Mouse (Mus musculus) CD4-positive, CD25-positive, alpha-beta regulatory T cell, adult 2 months (primary cell): ENCODE data around the gene Trip12.
A peak's percentile ranks its signal among the peaks of the same experiment; 100 is the strongest.

ENCODE experiments used
- DNase-seq: peaks from one replicate; pipeline ENCODE4 v3.0.0-alpha.2; 2012; ENCODE audit warnings: low read depth, low spot score

The Trip12 gene

DNA sequence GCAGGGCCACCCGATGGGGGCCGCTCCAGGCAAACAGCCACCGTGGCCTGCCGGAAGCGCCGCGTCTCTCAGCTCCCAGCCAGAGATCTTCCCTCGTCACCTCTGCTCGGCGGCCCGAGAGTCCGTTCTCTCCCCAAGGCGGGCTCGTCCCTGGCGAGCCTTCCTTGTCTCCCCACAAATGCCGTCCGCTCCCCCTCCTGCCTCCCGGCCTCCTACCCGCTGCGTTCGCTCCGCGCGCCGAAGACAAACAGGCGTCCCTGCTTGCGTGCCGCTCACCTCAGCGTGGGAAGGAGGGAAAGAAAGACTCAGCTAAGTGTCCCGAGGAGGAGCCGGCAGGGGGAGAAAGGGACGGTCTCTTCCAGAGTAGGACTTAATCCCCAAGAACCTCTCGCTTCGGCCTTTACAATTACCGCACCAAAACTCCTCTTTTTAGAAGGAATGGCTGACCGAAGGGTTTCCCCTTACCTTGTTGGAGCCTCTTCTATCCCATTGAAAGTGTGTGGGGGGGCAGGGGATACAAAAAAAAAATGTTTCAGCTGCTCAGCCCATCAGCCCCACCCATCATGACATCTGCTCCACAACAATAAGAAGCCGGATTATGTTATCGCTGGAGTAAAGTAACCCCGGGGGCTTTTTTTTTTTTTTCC, at the start of gene Trip12:
Gene Trip12 (minus strand): TSS at position 499 of the 647 bp plus-strand sequence.
- DNase-seq, result no peak

DNA sequence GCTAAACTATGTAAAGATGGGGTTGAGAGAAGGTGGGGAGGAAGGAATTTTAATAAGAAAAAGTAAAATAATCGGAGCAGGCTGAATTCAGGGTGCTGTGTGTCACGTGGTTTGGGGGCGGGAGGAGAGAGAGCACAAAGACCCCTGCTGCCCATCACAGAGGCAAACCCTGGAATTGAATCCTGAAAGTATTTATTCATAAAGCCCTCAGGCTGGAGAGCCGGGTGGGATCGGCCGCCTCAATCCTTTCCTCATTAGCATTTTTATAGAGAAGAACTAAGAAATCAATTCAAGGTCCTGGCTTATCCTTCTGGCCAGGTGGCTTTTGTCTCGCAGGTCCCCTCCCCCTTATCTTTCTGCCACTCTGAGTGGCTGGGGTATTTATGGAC, 49.7 kb upstream of the Trip12 start:
- no peak for DNase-seq

DNA sequence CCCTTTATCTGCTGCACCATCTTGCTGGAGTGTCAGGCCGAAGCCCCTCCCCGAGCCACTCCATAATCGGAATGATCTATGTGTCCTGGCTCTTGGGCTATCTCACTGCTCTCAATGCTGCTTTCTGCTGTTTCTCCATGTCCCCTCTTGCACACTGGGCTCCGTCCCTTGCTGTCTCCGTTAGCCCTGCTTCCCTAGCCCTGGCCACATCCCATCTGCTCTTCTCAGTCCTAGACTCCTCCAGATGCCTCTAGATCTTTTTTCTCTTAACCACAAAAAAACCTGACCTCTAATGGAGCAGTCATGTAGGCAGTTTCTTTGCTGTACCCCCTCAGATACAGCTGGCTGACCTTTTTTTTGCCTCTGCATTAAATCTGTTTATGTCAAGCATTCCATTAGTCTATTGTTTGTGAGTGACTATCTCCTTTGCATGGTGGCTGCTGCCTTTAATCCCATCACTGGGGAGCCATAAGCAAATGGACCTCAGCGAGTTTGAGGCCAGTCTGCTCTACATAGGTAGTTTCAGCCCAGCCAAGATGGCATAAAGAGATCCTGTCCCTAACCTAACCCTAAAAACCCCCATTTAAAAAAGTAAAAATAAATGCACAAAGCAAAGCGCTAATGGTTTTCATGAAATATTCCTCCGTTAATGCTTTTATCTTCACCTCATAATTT, 49.2 kb upstream of the Trip12 start:
- DNase-seq, result no peak

DNA sequence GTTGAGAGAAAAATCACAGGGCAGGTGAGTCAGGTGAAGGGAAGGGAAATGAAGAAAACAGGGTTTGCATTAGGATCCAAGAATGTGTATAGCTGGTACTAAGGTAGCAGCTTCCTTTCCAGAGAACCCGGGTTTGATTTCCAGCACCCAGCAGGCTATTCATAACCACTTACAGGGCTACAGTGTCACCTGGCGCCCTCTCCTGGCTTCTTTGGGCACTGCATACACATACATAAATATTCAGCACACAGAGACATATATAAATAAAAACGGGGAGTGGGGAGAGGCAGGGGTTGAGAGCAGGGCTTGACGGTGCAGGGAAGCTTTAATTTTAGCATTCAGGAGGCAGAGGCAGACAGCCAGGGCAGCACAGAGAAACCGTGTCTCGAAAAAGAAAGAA, 45.6 kb upstream of the Trip12 start:
- DNase-seq, result peak; percentile 52

DNA sequence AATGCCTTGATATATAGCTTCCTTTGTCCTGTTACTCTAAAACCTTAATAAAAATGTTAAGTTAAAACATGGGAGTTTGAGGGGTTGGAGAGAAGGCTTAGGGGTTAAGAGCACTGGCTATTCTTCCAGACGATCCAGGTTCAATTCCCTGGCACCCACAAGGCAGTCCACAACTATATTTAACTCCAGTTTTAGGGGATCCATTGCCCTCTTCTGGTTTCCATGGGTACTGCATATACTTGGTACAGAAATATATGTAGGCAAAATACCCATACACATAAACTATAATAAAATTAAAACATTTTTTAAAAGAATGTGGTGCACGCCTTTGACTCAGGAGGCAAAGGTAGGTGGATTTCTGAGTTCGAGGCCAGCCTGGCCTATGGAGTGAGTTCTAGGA, 44.9 kb upstream of the Trip12 start:
- DNase-seq, result peak; percentile 46

DNA sequence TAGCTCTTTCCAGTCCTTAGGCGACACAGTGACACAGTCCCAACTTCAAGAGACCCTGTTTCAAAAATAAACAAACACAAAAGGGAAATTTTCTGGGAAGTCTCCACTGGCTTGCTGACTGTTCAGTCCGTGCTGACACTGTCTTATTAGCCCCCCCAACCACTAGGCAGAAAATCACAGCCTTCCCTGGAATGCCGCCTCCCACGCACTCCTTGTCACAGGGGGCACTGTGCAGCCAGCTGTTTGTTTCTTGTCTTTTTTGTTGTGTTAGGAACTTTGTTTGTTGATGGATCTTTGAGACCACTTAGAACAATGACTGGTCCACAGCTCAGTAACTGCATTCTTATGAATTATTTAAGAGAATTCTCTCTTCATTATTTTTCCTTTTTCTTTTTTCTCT, 43.6 kb upstream of the Trip12 start:
- DNase-seq, result no peak

DNA sequence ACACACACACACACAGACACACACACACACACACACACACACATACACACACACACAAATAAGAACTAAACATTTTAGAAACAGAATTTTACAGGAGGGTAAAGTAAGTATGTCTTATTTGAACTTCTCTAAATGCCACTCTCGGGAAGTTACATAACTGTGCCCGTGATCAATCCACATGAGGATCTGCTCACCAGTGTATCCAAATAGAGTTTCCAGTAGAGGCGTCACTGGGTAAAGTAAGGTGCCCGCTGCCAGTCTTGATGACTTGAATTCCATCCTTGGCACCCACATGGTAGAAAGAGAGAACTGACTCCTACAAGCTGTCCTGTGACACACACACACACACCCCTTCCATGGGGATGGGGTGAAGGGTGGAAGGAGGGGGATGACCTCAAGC, 42.6 kb upstream of the Trip12 start:
- DNase-seq, result no peak

DNA sequence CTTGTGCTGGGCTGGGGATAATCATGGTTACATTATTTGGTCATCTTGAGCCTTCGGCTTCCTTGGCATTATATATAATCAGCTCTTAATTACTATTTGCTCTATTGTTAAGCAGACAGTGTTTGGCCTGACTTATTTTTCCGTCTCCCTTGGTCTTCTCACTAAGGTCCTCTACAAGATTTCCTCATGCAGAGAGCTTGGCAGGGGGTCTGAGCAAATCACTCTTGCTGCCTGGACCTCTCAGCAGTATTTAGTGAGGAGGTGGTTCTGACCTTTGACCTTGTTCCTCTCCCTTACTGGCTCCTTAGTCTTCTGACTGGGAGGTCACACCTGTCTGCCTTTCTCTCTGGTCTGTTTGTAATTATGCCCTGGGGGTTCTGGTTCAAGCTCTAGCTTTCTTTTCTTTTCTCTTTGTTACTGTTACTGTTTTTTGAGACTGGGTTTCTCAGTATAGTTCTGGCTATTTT, 41.8 kb upstream of the Trip12 start:
- DNase-seq, result no peak

DNA sequence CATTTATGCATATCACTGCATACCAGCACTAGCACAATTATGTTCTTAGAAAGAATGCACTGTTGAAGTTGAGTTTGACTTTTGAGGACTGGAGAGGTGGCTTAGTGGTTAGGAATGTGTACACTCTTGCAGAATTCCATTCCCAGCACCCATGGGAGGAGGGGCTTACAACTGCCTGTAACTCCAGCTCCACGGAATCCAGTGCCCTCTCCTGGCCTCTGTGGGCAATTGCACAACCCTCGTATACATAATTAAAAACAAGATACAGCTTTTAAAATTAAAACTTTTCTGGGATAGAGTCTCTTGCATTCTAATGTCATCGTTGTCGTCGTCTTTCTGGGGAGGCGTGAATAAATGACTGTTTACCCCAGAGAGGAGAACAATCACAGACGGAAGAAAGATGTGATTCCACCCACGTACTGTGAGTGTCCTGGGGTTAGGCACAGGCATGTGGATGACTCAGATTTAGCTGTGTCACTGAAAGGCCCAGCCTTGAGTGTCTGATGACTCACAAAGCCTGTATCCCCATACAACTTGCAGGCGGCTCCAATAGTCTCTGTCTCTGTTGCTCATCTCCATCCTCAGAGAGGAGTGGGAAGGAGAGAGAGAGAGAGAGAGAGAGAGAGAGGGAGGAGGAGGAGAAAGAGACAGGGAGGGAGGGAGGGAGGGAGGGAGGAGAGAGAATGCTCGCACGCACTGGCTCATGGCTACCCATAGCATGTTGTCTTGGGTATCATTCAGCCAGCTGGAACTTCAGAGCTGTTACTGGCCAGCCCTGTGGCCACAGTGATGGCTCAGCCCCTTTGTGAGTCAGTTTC, 41.1 kb upstream of the Trip12 start:
- DNase-seq, result peak; percentile 17

DNA sequence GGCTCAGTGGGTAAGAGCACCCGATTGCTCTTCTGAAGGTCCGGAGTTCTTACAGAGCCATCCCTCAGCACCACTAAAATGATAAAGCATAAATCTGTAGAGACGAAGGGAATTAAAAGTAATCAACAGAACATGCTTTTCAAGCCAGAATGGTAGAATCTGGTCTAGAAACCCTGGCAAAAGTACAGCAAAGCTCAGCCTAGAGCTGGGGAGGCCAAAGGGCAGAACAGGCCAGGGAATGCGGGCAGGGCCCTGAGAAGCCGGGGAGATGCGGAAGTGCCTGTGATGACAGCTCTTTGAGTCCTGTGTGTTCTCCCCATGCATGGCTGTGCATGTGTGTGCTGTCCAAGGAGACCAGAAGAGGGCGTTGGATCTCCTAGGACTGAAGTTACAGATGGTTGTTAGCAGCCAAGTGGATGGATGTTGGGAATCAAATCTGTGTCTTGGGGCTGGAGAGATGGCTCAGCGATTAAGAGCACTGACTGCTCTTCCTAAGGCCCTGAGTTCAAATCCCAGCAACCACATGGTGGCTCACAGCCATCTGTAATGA, 39.3 kb upstream of the Trip12 start:
- DNase-seq, result no peak

DNA sequence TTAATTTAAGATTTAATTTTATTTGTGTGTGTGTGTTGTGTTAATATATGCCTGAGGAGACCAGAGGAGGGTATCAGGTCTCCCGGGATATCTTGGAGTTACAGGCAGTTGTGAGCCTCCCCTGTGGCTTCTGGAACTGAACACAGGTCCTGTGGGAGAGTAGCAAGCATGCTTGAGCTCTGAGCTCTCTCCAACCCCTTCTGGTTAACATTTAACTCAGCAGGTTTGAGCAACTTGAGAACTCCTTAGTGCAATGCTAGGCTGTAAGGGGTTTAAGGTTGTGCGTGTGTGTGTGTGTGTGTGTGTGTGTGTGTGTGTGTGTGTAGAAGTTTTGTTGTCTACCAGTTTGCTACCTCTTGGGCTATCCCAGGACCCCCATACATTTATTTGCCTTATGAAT, 37.3 kb upstream of the Trip12 start:
- DNase-seq, result no peak

DNA sequence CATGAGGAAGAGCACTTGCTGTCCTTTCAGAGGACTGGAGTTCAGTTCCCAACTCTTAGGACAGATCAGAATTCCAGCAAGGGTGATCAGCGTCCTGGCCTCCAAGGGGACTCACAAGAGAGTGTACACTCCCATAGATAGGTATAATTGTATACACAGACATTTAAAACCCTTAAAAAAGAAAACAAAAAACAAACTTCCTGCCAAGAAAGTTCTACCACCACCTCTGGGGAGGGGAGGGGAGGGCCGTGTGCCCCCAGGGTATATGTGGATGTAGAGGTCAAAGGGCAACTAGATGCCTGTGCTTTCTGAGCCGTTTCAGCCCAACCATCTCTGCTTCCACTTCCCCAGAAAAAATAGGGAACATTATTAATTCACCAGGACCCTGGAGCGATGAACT, 32.6 kb upstream of the Trip12 start:
- no peak for DNase-seq

DNA sequence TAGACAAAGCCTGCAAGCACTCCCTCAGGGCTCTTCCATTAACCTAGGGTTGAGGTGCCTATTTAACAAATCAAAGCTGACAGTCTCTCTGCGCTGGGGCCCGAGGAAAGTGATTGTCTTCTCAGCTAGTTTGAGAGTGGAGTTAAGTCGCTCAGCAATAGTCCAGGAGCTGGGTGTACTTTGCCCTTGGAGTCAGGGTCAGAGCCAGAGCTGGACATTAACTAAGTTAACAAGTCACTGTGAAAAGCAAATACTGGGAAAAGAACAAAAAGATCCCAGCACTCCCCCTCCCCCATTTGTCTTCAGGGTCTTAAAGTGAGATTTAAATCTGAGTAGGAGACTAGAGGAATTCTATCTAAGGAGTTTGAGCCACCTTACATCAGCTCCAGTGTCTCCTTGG, 31.8 kb upstream of the Trip12 start:
- no peak for DNase-seq

DNA sequence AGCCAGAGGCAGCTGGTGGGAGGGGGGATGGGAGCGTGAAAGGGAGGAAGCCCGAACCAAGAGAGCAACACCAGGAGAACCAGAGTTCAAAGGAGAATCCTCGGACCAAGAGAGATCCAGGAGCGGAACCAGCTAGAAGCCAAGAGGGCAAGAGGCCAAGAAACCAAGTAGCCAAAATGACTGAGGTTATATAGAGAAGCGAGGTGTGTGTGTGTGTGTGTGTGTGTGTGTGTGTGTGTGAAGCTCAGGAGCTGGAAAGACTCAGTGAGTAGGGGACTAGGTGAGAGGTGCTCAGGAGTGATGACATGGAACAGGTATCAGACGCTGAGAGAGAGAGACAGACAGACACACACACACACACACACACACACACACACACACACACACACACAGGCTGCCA, 30.8 kb upstream of the Trip12 start:
- DNase-seq, result no peak

DNA sequence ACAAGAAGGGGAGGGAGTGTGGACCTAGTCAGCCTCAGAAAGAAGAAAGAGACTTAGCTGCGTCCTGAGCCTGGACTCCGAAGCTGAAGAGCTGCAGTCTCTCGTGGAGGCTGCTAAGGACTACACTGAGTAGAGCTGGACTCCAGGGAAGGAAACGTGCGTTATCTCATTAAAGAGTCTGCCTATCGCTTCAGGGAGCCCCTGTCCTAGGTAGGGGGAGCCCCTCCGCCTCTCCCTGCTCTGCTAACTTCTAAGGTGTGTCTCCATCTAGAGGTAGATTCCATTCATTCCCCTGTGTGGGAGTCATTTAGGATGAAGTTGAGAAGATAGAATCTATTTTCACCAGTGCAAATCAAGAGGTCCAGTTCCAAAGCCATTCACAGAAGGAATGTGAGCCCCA, 29.2 kb upstream of the Trip12 start:
- no peak for DNase-seq

DNA sequence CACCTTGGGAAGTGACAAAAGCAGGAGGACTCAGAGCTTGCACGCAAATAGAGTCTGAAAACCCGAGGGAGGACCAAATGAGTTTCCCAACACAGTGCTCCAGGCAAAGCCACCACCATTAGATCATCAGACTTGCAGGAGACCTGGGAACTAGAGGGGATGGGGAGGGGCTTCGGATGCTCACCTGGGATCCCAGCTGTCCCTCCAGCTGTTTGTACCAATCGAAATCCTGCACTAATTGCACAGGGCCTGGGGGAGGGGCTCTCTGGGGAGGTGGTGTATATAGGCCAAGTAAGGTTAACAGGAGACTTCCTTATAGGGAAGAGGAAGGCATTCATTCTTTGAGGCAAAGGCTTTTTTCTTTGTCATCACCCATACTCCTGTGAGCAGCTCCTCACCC, 28.5 kb upstream of the Trip12 start:
- no peak for DNase-seq

DNA sequence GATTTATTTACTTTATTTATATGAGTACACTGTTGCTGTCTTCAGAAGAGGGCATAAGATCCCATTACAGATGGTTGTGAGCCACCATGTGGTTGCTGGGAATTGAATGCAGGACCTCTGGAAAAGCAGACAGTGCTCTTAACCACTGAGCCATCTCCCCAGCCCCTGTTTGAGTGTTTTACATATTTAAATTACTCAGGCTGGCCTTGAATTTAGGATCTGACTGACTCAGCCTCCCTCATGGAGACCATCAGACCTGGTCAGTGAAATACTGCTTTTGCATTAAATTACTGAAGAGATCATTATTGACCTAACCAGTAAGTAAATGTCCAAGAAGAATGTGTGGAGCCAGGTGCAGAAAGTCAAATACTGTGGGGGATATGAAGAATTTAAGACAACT, 28.0 kb upstream of the Trip12 start:
- DNase-seq, result no peak

DNA sequence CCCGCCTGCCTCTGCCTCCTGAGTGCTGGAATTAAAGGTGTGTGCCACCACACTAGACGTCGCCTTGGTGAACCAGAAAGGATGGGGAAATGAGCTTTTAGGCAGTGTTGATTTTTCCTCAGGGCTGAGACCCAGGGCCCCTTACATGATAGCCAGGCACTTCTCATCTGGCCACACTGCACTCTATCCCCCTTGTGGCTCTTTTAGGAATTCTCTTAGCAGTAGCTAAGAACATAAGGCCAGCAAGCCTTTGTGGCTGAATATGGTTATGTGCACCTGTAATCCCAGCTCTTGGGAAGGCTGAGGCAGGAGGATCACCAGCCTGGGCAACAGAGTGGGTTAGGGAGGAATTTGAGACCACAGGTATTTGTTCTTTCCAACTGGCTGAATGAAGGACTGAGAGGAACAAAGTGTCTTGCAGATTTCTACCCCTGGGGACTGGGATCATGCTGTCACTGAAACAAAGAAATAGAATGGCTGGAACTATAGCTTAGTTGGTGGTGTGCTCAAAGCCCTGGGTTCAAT, 26.5 kb upstream of the Trip12 start:
- DNase-seq, result no peak

DNA sequence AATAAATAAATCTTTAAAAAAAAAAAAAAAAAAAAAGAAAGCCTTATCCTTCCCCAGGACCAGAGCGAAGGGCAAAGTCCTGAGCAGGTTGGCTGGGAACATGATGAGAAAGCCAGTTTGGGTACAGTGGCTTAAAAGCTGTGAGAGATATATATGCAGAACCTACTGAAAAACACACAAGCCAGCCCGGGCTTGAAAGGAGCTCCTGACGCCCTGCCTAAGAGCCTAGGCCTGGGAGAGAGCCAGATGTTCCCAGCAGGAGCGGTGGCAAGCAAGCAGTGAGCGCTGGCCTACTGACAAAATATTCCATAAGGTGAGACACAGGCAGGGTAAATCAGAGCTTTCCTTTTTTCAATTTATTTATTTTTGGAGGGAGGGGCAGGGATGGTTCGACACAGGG, 25.9 kb upstream of the Trip12 start:
- DNase-seq, result no peak

DNA sequence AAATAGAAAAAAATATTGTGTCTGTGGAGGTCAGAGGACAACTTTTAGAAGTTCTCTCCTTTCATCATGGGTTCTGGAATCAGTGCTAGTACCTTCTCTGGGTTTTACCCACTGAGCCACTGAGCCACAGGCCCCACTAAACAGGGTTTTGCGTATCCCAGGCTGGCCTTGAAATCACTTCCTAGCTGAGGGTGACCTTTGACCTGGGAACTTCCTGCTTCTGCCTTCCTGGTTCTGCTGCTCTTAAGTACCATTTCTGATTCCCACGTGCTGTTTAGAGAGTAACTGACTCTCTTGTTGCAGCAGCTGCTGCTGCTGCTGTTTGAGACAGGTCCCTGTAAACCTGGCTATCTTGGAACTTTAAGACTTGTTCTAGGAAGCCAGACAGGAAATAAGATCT, 24.3 kb upstream of the Trip12 start:
- DNase-seq, result no peak

DNA sequence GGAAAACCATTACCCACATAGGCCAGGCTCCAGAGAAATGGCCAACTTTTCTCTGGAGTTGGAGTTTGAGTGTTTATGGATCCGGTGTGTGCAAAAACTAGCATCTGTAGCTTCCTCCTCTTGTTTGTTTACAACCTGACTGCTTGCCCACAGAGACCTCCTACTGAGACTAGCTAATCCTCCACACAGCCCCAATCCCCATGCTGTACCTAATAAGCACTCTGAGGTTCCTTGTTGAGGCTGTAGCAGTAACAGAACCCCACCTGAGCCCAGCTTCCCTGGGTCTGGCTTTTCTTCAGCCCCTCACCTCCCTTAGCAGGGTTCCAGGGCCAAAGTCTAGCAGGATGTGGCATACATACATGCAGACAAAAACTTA, 20.9 kb upstream of the Trip12 start:
- DNase-seq, result no peak
